Mouse (Mus musculus): Measurements from ENCODE around the gene Calr3. TPM values are rescaled to one million over a fixed set of nuclear protein-coding genes. Genes with fewer than 3 reads are reported as not detected.
A peak's percentile ranks its signal among the peaks of the same experiment; 100 is the strongest.

The Calr3 gene
- polyA plus RNA-seq (2014; fragmentation: Nextera tagmentation; extraction: Ambion mirVana): 1.7 and 1.9 TPM in 2 replicates

- Histone ChIP-seq H3K4me1 (replicated peaks; ENCODE audit: control insufficient read depth, insufficient read depth, low read length) (0 out of 2 replicates have a peak, but pooled peaks cover 4% of the 10 kb centered on the region), H3K4me2 (ENCODE audit: low read length) (peak within 1 kb of the TSS; percentile 73), H3K9ac (ENCODE audit: low read length) (peak within 1 kb of the TSS; percentile 55), H3K27me3 (replicated peaks; ENCODE audit: control insufficient read depth, insufficient read depth, low read length) (no peaks in the 10 kb centered on the region), H3K36me3 (ENCODE audit: control insufficient read depth, insufficient read depth, low read length) (no peaks in the 10 kb centered on the region), H3K27ac (ENCODE audit: low read depth) (peak within 1 kb of the TSS; percentile 29; the same call in 1 of the 2 replicates), H3K4me3 (ENCODE audit: low read depth, low read length) (peak within 1 kb of the TSS; percentile 53), H3K9me3 (ENCODE audit: control insufficient read depth, low read length) (no peaks in the 10 kb centered on the region)
- ATAC-seq (replicated peaks; ENCODE audit: low FRiP score, low TSS enrichment, low read depth): peak; percentile 98
- WGBS: 6% methylated on average over 34 of the region's 34 CpGs
- DNase-seq (ENCODE audit: low spot score): peak; percentile 95
These were observed at the start of gene Calr3, which contains the start of gene 1700030K09Rik for GRCm38 (mm10) chr8:72443338-72443993. TSS of gene Calr3 (minus strand) at chr8:72443870. TSS of gene 1700030K09Rik (plus strand) at chr8:72443880.

DNA sequence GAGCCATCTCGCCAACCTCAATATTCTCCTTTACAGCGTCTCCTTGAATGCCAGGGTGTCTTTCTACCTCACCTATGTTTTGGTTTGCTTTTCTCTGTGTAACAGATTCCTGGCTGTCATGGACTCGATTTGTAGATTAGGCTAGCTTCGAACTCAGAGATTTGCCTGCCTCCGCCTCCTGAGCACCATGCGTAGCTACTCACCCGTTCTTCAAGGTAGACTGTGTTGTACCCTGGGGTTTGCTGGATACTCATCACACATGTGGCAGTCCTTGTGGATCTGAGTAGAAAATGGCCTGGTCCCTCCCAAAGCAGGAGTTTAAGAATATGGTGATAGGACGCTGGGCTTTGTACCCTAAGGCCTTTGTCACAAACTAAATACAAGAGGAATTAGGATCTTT, 49.7 kb upstream of the Calr3 start:
- Histone ChIP-seq H3K4me2 (ENCODE audit: low read length) (peak overlapping the region; percentile 68), H3K9me3 (ENCODE audit: control insufficient read depth, low read length) (no peaks in the 10 kb centered on the region), H3K4me1 (replicated peaks; ENCODE audit: control insufficient read depth, insufficient read depth, low read length) (peaks cover 19% of the 10 kb centered on the region), H3K27me3 (replicated peaks; ENCODE audit: control insufficient read depth, insufficient read depth, low read length) (no peaks in the 10 kb centered on the region), H3K27ac (ENCODE audit: low read depth) (peak overlapping the region; percentile 74), H3K9ac (ENCODE audit: low read length) (peak overlapping the region; percentile 68), H3K4me3 (ENCODE audit: low read depth, low read length) (peak overlapping the region; percentile 90), H3K36me3 (ENCODE audit: control insufficient read depth, insufficient read depth, low read length) (peaks cover 39% of the 10 kb centered on the region)
- 13% methylated on average over 8 of the region's 8 CpGs for WGBS
- DNase-seq (ENCODE audit: low spot score) (peak; percentile 52), ATAC-seq (replicated peaks; ENCODE audit: low FRiP score, low TSS enrichment, low read depth) (no peak)

GRCm38 (mm10) chr8:72492622-72493081, 49.0 kb upstream of the Calr3 start:
- DNase-seq (ENCODE audit: low spot score) (peak; percentile 99), ATAC-seq (replicated peaks; ENCODE audit: low FRiP score, low TSS enrichment, low read depth) (peak; percentile 96)
- Histone ChIP-seq H3K9me3 (ENCODE audit: control insufficient read depth, low read length) (no peaks in the 10 kb centered on the region), H3K4me1 (replicated peaks; ENCODE audit: control insufficient read depth, insufficient read depth, low read length) (peaks cover 19% of the 10 kb centered on the region), H3K4me2 (ENCODE audit: low read length) (peak overlapping the region; percentile 99), H3K27ac (ENCODE audit: low read depth) (peak overlapping the region; percentile 74; the same call in 1 of the 2 replicates), H3K9ac (ENCODE audit: low read length) (peak overlapping the region; percentile 78), H3K4me3 (ENCODE audit: low read depth, low read length) (peak overlapping the region; percentile 90), H3K27me3 (replicated peaks; ENCODE audit: control insufficient read depth, insufficient read depth, low read length) (no peaks in the 10 kb centered on the region), H3K36me3 (ENCODE audit: control insufficient read depth, insufficient read depth, low read length) (peaks cover 46% of the 10 kb centered on the region)
- WGBS: under 1% methylated on average over 52 of the region's 56 CpGs

GRCm38 (mm10) chr8:72491680-72492621, 48.3 kb upstream of the Calr3 start, which contains the start of gene Slc35e1:
TSS of gene Slc35e1 (minus strand) at chr8:72492614.
- Histone ChIP-seq H3K27ac (ENCODE audit: low read depth) (peak within 1 kb of the TSS; percentile 74), H3K36me3 (ENCODE audit: control insufficient read depth, insufficient read depth, low read length) (peaks cover 49% of the 10 kb centered on the region), H3K4me3 (ENCODE audit: low read depth, low read length) (peak within 1 kb of the TSS; percentile 90), H3K4me1 (replicated peaks; ENCODE audit: control insufficient read depth, insufficient read depth, low read length) (peaks cover 19% of the 10 kb centered on the region), H3K9me3 (ENCODE audit: control insufficient read depth, low read length) (no peaks in the 10 kb centered on the region), H3K9ac (ENCODE audit: low read length) (peak within 1 kb of the TSS; percentile 78), H3K4me2 (ENCODE audit: low read length) (peak within 1 kb of the TSS; percentile 99), H3K27me3 (replicated peaks; ENCODE audit: control insufficient read depth, insufficient read depth, low read length) (no peaks in the 10 kb centered on the region)
- ATAC-seq (replicated peaks; ENCODE audit: low FRiP score, low TSS enrichment, low read depth) (peak; percentile 51; the same call in 1 of the 2 replicates), DNase-seq (ENCODE audit: low spot score) (peak; percentile 68)
- under 1% methylated on average over 66 of the region's 98 CpGs for WGBS

- Histone ChIP-seq H3K36me3 (ENCODE audit: control insufficient read depth, insufficient read depth, low read length) (peaks cover 46% of the 10 kb centered on the region), H3K9ac (ENCODE audit: low read length) (peak overlapping the region; percentile 78; the same call in 1 of the 2 replicates), H3K4me1 (replicated peaks; ENCODE audit: control insufficient read depth, insufficient read depth, low read length) (peaks cover 19% of the 10 kb centered on the region), H3K9me3 (ENCODE audit: control insufficient read depth, low read length) (no peaks in the 10 kb centered on the region), H3K27ac (ENCODE audit: low read depth) (no peak overlapping the region), H3K4me2 (ENCODE audit: low read length) (peak overlapping the region; percentile 99), H3K27me3 (replicated peaks; ENCODE audit: control insufficient read depth, insufficient read depth, low read length) (no peaks in the 10 kb centered on the region), H3K4me3 (ENCODE audit: low read depth, low read length) (peak overlapping the region; percentile 90; the same call in 1 of the 2 replicates)
- no peak for ATAC-seq (replicated peaks; ENCODE audit: low FRiP score, low TSS enrichment, low read depth)
- no peak for DNase-seq (ENCODE audit: low spot score)
- 78% methylated on average over 2 of the region's 2 CpGs for WGBS
These were observed 47.3 kb upstream of the Calr3 start for GRCm38 (mm10) chr8:72491017-72491416.

DNA sequence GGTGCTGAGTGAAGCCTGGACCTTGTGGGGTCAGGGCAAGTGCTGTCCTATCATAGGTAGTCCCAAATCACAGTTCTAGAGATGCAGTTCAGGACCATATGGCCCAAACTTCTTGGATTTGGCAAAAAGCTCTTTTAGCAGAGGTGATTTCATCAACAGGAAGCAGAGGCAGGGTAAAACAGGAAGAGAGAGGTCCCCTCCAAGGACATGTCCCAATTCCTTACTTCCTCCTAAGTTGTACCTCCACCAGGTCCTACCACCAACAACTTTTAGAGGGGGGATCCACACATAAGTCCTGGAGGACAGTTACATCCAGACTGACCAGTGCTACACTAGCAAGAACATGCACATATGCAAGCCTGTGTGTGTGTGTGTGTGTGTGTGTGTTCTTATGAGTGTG, 43.3 kb upstream of the Calr3 start:
- DNase-seq (ENCODE audit: low spot score) (no peak), ATAC-seq (replicated peaks; ENCODE audit: low FRiP score, low TSS enrichment, low read depth) (no peak)
- Histone ChIP-seq H3K27me3 (replicated peaks; ENCODE audit: control insufficient read depth, insufficient read depth, low read length) (no peaks in the 10 kb centered on the region), H3K4me3 (ENCODE audit: low read depth, low read length) (no peak overlapping the region), H3K9me3 (ENCODE audit: control insufficient read depth, low read length) (no peaks in the 10 kb centered on the region), H3K36me3 (ENCODE audit: control insufficient read depth, insufficient read depth, low read length) (peaks cover 65% of the 10 kb centered on the region), H3K4me1 (replicated peaks; ENCODE audit: control insufficient read depth, insufficient read depth, low read length) (peaks cover 10% of the 10 kb centered on the region), H3K9ac (ENCODE audit: low read length) (no peak overlapping the region), H3K4me2 (ENCODE audit: low read length) (no peak overlapping the region), H3K27ac (ENCODE audit: low read depth) (no peak overlapping the region)

- no peak for DNase-seq (ENCODE audit: low spot score)
- Histone ChIP-seq H3K9me3 (ENCODE audit: control insufficient read depth, low read length) (no peaks in the 10 kb centered on the region), H3K4me1 (replicated peaks; ENCODE audit: control insufficient read depth, insufficient read depth, low read length) (0 out of 2 replicates have a peak, but pooled peaks cover 3% of the 10 kb centered on the region), H3K36me3 (ENCODE audit: control insufficient read depth, insufficient read depth, low read length) (peaks cover 72% of the 10 kb centered on the region), H3K4me2 (ENCODE audit: low read length) (no peak overlapping the region), H3K27ac (ENCODE audit: low read depth) (no peak overlapping the region), H3K27me3 (replicated peaks; ENCODE audit: control insufficient read depth, insufficient read depth, low read length) (no peaks in the 10 kb centered on the region), H3K9ac (ENCODE audit: low read length) (no peak overlapping the region), H3K4me3 (ENCODE audit: low read depth, low read length) (no peak overlapping the region)
- ATAC-seq (replicated peaks; ENCODE audit: low FRiP score, low TSS enrichment, low read depth): no peak
- 79% methylated on average over 6 of the region's 6 CpGs for WGBS
These were observed 42.0 kb upstream of the Calr3 start for GRCm38 (mm10) chr8:72485456-72486199.

Measured in intestine, embryonic 14.5 days (tissue).